Mouse (Mus musculus) cortical plate, adult 2 months (tissue): ENCODE results near the gene Apod.

ENCODE experiments used
- CTCF ChIP-seq: fragments of 200-500 bp; IDR thresholded peaks from 2 replicates; pipeline ENCODE4 v1.5.1; 2011; ENCODE audit warnings: mild to moderate bottlenecking, control low read depth, low read length; ENCODE audit not compliant: insufficient read depth; ENCODE audit errors: extremely low read depth
- POLR2A ChIP-seq: fragments of 200-500 bp; IDR thresholded peaks from 2 replicates; pipeline ENCODE4 v1.6.1; 2011; ENCODE audit warnings: mild to moderate bottlenecking, low read length, control low read depth; ENCODE audit not compliant: insufficient read depth; ENCODE audit errors: extremely low read depth

- no peak for TF ChIP-seq CTCF
- TF ChIP-seq POLR2A, result 0 out of 2 replicates have a peak, but pooled peaks have one; percentile 11
Measured at GRCm38 (mm10) chr16:31248717-31249116, 65.9 kb downstream of the Apod start.
